Mouse (Mus musculus) limb, embryonic 12.5 days (tissue): ENCODE measurements around the gene Il12rb1. TPM values are rescaled to one million over a fixed set of nuclear protein-coding genes. Genes with fewer than 3 reads are reported as not detected.

Experiments
- ATAC-seq: fragments of 200-750 bp; cut with Nextera tagmentation; 2 replicates; pipeline ENCODE4 v1.8.0; 2017; ENCODE audit warnings: low read depth, moderate TSS enrichment; ENCODE audit not compliant: insufficient number of reproducible peaks, insufficient read depth, low FRiP score, low TSS enrichment
- H3K27ac ChIP-seq: fragments of 300-500 bp; sonication (generic); 2 replicates; pipeline ENCODE4 v1.5.1; 2016; ENCODE audit warnings: mild to moderate bottlenecking, moderate library complexity
- H3K27me3 ChIP-seq: fragments of 300-500 bp; sonication (generic); 2 replicates; pipeline ENCODE4 v1.6.1; 2016; ENCODE audit warnings: mild to moderate bottlenecking, moderate library complexity
- H3K36me3 ChIP-seq: fragments of 300-500 bp; sonication (generic); 2 replicates; pipeline ENCODE4 v1.6.1; 2016; ENCODE audit warnings: mild to moderate bottlenecking, moderate library complexity
- H3K4me1 ChIP-seq: fragments of 300-500 bp; sonication (generic); replicated peaks from 2 replicates; pipeline ENCODE4 v1.6.1; 2016
- H3K4me2 ChIP-seq: fragments of 300-500 bp; sonication (generic); 2 replicates; pipeline ENCODE4 v1.6.1; 2016; ENCODE audit warnings: mild to moderate bottlenecking, moderate library complexity
- H3K4me3 ChIP-seq: fragments of 300-500 bp; sonication (generic); replicated peaks from 2 replicates; pipeline ENCODE4 v1.5.1; 2016; ENCODE audit warnings: mild to moderate bottlenecking
- H3K9ac ChIP-seq: fragments of 300-500 bp; sonication (generic); replicated peaks from 2 replicates; pipeline ENCODE4 v1.6.1; 2016; ENCODE audit warnings: mild to moderate bottlenecking, moderate library complexity
- H3K9me3 ChIP-seq: fragments of 300-500 bp; sonication (generic); 2 replicates; pipeline ENCODE4 v1.6.1; 2016; ENCODE audit warnings: mild to moderate bottlenecking, moderate library complexity
- WGBS: fragments of 180-500 bp; shearing (Covaris S2); methylation state at CpG from one replicate; pipeline ENCODE4 v1.1.7; 2016; 5-methylcytosine and 5-hydroxymethylcytosine counted together
- polyA plus RNA-seq: library from polyadenylated mRNA; unstranded; fragments of >200 nt; fragmentation: Nextera tagmentation; extraction: Ambion mirVana; gene quantifications from 2 replicates; pipeline ENCODE4 v1.2.1, GENCODE M21; 2016

Il12rb1 gene
- polyA plus RNA-seq, 1 experiment from 2014 or later = not detected

GRCm38 (mm10) chr8:70801156-70801555, 7.1 kb upstream of the Il12rb1 start:
- Histone ChIP-seq H3K9ac (no peak overlapping the region), H3K4me2 (no peak overlapping the region), H3K27me3 (peaks cover 87% of the 10 kb centered on the region), H3K9me3 (no peaks in the 10 kb centered on the region), H3K27ac (no peak overlapping the region), H3K4me3 (no peak overlapping the region), H3K4me1 (peaks cover 20% of the 10 kb centered on the region), H3K36me3 (no peaks in the 10 kb centered on the region)
- ATAC-seq = no peak
- 36% methylated on average over 15 of the region's 15 CpGs for WGBS

GRCm38 (mm10) chr8:70801830-70802229, 6.4 kb upstream of the Il12rb1 start:
- 75% methylated on average over 1 of the region's 1 CpGs for WGBS
- H3K4me1 ChIP-seq = peaks cover 20% of the 10 kb centered on the region
- no peaks in the 10 kb centered on the region for H3K9me3 ChIP-seq
- no peak overlapping the region for H3K4me2 ChIP-seq
- H3K27ac ChIP-seq = no peak overlapping the region
- H3K4me3 ChIP-seq = no peak overlapping the region
- H3K9ac ChIP-seq = no peak overlapping the region
- ATAC-seq = no peak
- peaks cover 90% of the 10 kb centered on the region for H3K27me3 ChIP-seq
- no peaks in the 10 kb centered on the region for H3K36me3 ChIP-seq

GRCm38 (mm10) chr8:70802786-70803510, 5.3 kb upstream of the Il12rb1 start:
- WGBS = 67% methylated on average over 11 of the region's 11 CpGs
- H3K4me3 ChIP-seq = no peak overlapping the region
- no peak overlapping the region for H3K4me2 ChIP-seq
- ATAC-seq = no peak
- H3K9ac ChIP-seq = no peak overlapping the region
- peaks cover 87% of the 10 kb centered on the region for H3K27me3 ChIP-seq
- no peaks in the 10 kb centered on the region for H3K36me3 ChIP-seq
- H3K27ac ChIP-seq = no peak overlapping the region
- H3K4me1 ChIP-seq = peaks cover 15% of the 10 kb centered on the region
- no peaks in the 10 kb centered on the region for H3K9me3 ChIP-seq

GRCm38 (mm10) chr8:70803761-70804480, 4.3 kb upstream of the Il12rb1 start:
- peak overlapping the region; percentile 84 for H3K4me2 ChIP-seq
- 2% methylated on average over 47 of the region's 47 CpGs for WGBS
- no peaks in the 10 kb centered on the region for H3K36me3 ChIP-seq
- no peaks in the 10 kb centered on the region for H3K9me3 ChIP-seq
- H3K27ac ChIP-seq = no peak overlapping the region
- peak overlapping the region; percentile 47 for H3K4me3 ChIP-seq
- peak overlapping the region; percentile 34; the same call in 1 of the 2 replicates for H3K9ac ChIP-seq
- H3K27me3 ChIP-seq = peaks cover 80% of the 10 kb centered on the region
- peaks cover 10% of the 10 kb centered on the region for H3K4me1 ChIP-seq
- no peak for ATAC-seq

- Histone ChIP-seq H3K27me3 (peaks cover 79% of the 10 kb centered on the region), H3K9me3 (no peaks in the 10 kb centered on the region), H3K9ac (peak within 1 kb of the TSS; percentile 53), H3K36me3 (no peaks in the 10 kb centered on the region), H3K4me2 (peak within 1 kb of the TSS; percentile 84), H3K4me1 (peaks cover 10% of the 10 kb centered on the region), H3K4me3 (peak within 1 kb of the TSS; percentile 47), H3K27ac (no peak within 1 kb of the TSS)
- WGBS = 1% methylated on average over 45 of the region's 45 CpGs
- peak; percentile 81 for ATAC-seq
These were observed 3.6 kb upstream of the Il12rb1 start, which contains the start of gene Mast3 for GRCm38 (mm10) chr8:70804481-70805206. Mast3 (minus strand) TSS chr8:70805054.

GRCm38 (mm10) chr8:70806541-70806940, 1.7 kb upstream of the Il12rb1 start:
- ATAC-seq = no peak
- H3K9ac ChIP-seq = no peak overlapping the region
- no peaks in the 10 kb centered on the region for H3K36me3 ChIP-seq
- H3K4me1 ChIP-seq = peaks cover 10% of the 10 kb centered on the region
- no peaks in the 10 kb centered on the region for H3K9me3 ChIP-seq
- WGBS = 71% methylated on average over 4 of the region's 4 CpGs
- H3K4me3 ChIP-seq = no peak overlapping the region
- peaks cover 67% of the 10 kb centered on the region for H3K27me3 ChIP-seq
- H3K27ac ChIP-seq = no peak overlapping the region
- H3K4me2 ChIP-seq = no peak overlapping the region

GRCm38 (mm10) chr8:70807304-70807703, 945 bp upstream of the Il12rb1 start:
- H3K36me3 ChIP-seq = no peaks in the 10 kb centered on the region
- 57% methylated on average over 1 of the region's 1 CpGs for WGBS
- no peak overlapping the region for H3K4me2 ChIP-seq
- H3K9me3 ChIP-seq = no peaks in the 10 kb centered on the region
- H3K4me3 ChIP-seq = no peak overlapping the region
- H3K27me3 ChIP-seq = peaks cover 59% of the 10 kb centered on the region
- no peak for ATAC-seq
- H3K27ac ChIP-seq = no peak overlapping the region
- peaks cover 10% of the 10 kb centered on the region for H3K4me1 ChIP-seq
- no peak overlapping the region for H3K9ac ChIP-seq

GRCm38 (mm10) chr8:70808955-70809701, 879 bp downstream of the Il12rb1 start:
- Histone ChIP-seq H3K36me3 (no peaks in the 10 kb centered on the region), H3K4me3 (no peak overlapping the region), H3K4me1 (peaks cover 5% of the 10 kb centered on the region), H3K27ac (no peak overlapping the region), H3K4me2 (no peak overlapping the region), H3K9ac (no peak overlapping the region; the same call in 1 of the 2 replicates), H3K9me3 (no peaks in the 10 kb centered on the region), H3K27me3 (peaks cover 56% of the 10 kb centered on the region)
- ATAC-seq = no peak
- 78% methylated on average over 8 of the region's 8 CpGs for WGBS

- no peak overlapping the region for H3K27ac ChIP-seq
- 75% methylated on average over 20 of the region's 20 CpGs for WGBS
- H3K4me1 ChIP-seq = no peaks in the 10 kb centered on the region
- ATAC-seq = no peak
- H3K27me3 ChIP-seq = peaks cover 53% of the 10 kb centered on the region
- no peak overlapping the region for H3K4me3 ChIP-seq
- H3K4me2 ChIP-seq = no peak overlapping the region
- no peak overlapping the region for H3K9ac ChIP-seq
- H3K9me3 ChIP-seq = no peaks in the 10 kb centered on the region
- no peaks in the 10 kb centered on the region for H3K36me3 ChIP-seq
These were observed 2.9 kb downstream of the Il12rb1 start for GRCm38 (mm10) chr8:70810962-70811680.

GRCm38 (mm10) chr8:70812055-70812454, 3.8 kb downstream of the Il12rb1 start:
- no peak overlapping the region for H3K4me2 ChIP-seq
- no peaks in the 10 kb centered on the region for H3K36me3 ChIP-seq
- no peak overlapping the region for H3K9ac ChIP-seq
- H3K27me3 ChIP-seq = peaks cover 53% of the 10 kb centered on the region
- WGBS = 32% methylated on average over 4 of the region's 4 CpGs
- H3K4me3 ChIP-seq = no peak overlapping the region
- no peak overlapping the region for H3K27ac ChIP-seq
- H3K9me3 ChIP-seq = no peaks in the 10 kb centered on the region
- H3K4me1 ChIP-seq = peaks cover 7% of the 10 kb centered on the region; the same call in 1 of the 2 replicates
- ATAC-seq = no peak
